Mouse (Mus musculus): ENCODE data around the gene Gipc3. TPM values are rescaled to one million over a fixed set of nuclear protein-coding genes. Genes with fewer than 3 reads are reported as not detected.
A peak's percentile ranks its signal among the peaks of the same experiment; 100 is the strongest.

The Gipc3 gene
- total RNA-seq (2021) (1 to 10 TPM; 5.5 to 6.4 TPM), polyA plus RNA-seq (2012; rRNA removed) (4.7 and 4.8 TPM in 2 replicates)
- long read RNA-seq = 0 reads

- DNase-seq = peak; percentile 69 to 70
- Histone ChIP-seq H3K4me3 (peak within 1 kb of the TSS; percentile 61), H3K9ac (ENCODE audit: low read depth, low read length) (peak within 1 kb of the TSS; percentile 91), H3K4me1 (ENCODE audit: control insufficient read depth, insufficient read depth, low read length) (peaks cover 7% of the 10 kb centered on the region), H3K36me3 (ENCODE audit: control insufficient read depth, insufficient read depth, low read length) (no peaks in the 10 kb centered on the region), H3K27ac (peak within 1 kb of the TSS; percentile 71), H3K79me2 (replicated peaks; ENCODE audit: control insufficient read depth, insufficient read depth, low read length) (no peaks in the 10 kb centered on the region; the same call in 1 of the 2 replicates), H3K27me3 (ENCODE audit: control insufficient read depth, insufficient read depth, low read length) (0 out of 2 replicates have a peak, but pooled peaks cover 2% of the 10 kb centered on the region)
- TF ChIP-seq CTCF (IDR thresholded peaks at IDR 0.05) (no peak), EP300 (IDR thresholded peaks at IDR 0.05; ENCODE audit: insufficient read depth, low read depth, low read length) (no peak), POLR2A (IDR thresholded peaks at IDR 0.05; ENCODE audit: insufficient read depth, low read depth, low read length) (no peak)
- intact Hi-C loops (cut with DNase I) = loop anchor here (2.0 kb wide), 1 partner anchor 54 kb away; no protein-coding TSS in a partner anchor
- 5% methylated on average over 66 of the region's 67 CpGs for WGBS
Observed at GRCm38 (mm10) chr10:81342686-81343505, at the start of gene Gipc3. Gene Gipc3, minus strand, starts transcription at chr10:81343266.

DNA sequence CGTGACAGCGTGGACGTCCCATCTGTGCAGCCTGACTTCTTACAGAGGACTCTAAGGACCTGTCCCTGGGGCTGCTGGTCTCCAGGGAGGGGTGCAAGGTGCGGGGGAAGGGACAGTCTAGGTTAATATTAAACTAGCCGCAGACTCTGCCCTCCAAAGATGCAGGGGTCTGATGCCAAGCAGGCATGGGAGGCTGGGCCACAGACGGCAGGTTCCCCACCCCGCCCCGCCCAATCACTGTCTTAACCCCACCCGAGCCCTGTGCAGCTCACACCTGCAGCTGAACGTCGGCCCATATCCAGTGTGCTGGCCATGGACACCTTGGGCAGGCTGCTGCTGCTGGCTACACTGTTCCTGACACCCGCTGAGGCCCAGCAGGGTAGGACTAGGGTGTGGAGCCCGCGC lies 49.7 kb upstream of the Gipc3 start, which contains the start of gene Smim24:
Smim24 (plus strand) TSS at position 271 of the 405 bp plus-strand sequence.
- Histone ChIP-seq H3K4me1 (ENCODE audit: control insufficient read depth, insufficient read depth, low read length) (peaks cover 5% of the 10 kb centered on the region), H3K27ac (peak within 1 kb of the TSS; percentile 64)
- intact Hi-C loops (cut with DNase I) = no loop called here

DNA sequence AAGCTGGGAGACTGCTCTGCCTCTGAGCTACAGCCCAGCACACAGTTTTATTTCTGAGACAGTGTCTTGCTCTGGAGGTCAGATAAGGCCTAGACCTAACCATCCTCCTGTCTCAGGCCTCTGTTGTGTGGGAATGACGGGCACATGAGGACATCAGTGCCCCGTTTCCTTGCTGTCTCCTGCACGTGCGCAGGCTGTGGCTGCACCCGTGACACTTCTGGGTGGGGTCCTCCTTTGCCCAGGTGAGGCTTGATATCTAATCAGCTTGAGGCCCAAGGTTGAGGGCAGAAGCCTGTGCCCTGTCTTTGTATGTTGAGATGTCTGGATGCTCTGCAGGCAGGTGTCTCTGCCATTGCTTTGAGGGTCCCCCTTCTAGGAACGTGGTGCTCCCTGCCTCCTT lies 49.2 kb upstream of the Gipc3 start:
- no peak overlapping the region for H3K4me3 ChIP-seq
- DNase-seq = no peak
- WGBS = 85% methylated on average over 6 of the region's 6 CpGs
- no peak overlapping the region for H3K27ac ChIP-seq
- H3K27me3 ChIP-seq (ENCODE audit: control insufficient read depth, insufficient read depth, low read length) = no peaks in the 10 kb centered on the region
- H3K4me1 ChIP-seq (ENCODE audit: control insufficient read depth, insufficient read depth, low read length) = peaks cover 5% of the 10 kb centered on the region
- H3K9ac ChIP-seq (ENCODE audit: low read depth, low read length) = no peak overlapping the region
- no peak for TF ChIP-seq CTCF (IDR thresholded peaks at IDR 0.05)
- TF ChIP-seq EP300 (IDR thresholded peaks at IDR 0.05; ENCODE audit: insufficient read depth, low read depth, low read length) = no peak
- no peak for TF ChIP-seq POLR2A (IDR thresholded peaks at IDR 0.05; ENCODE audit: insufficient read depth, low read depth, low read length)
- no peaks in the 10 kb centered on the region for H3K36me3 ChIP-seq (ENCODE audit: control insufficient read depth, insufficient read depth, low read length)
- no peaks in the 10 kb centered on the region for H3K79me2 ChIP-seq (replicated peaks; ENCODE audit: control insufficient read depth, insufficient read depth, low read length)
- intact Hi-C loops (cut with DNase I) = no loop called here

More for the DNA sequence above, 49.7 kb upstream of the Gipc3 start, which contains the start of gene Smim24:
- Histone ChIP-seq H3K9ac (ENCODE audit: low read depth, low read length) (peak within 1 kb of the TSS; percentile 53), H3K27me3 (ENCODE audit: control insufficient read depth, insufficient read depth, low read length) (no peaks in the 10 kb centered on the region), H3K4me3 (peak within 1 kb of the TSS; percentile 33), H3K79me2 (replicated peaks; ENCODE audit: control insufficient read depth, insufficient read depth, low read length) (no peaks in the 10 kb centered on the region), H3K36me3 (ENCODE audit: control insufficient read depth, insufficient read depth, low read length) (no peaks in the 10 kb centered on the region)
- WGBS = 57% methylated on average over 14 of the region's 14 CpGs
- no peak for DNase-seq
- TF ChIP-seq POLR2A (IDR thresholded peaks at IDR 0.05; ENCODE audit: insufficient read depth, low read depth, low read length) (no peak), EP300 (IDR thresholded peaks at IDR 0.05; ENCODE audit: insufficient read depth, low read depth, low read length) (no peak), CTCF (IDR thresholded peaks at IDR 0.05) (no peak)

- no peak overlapping the region for H3K27ac ChIP-seq
- H3K27me3 ChIP-seq (ENCODE audit: control insufficient read depth, insufficient read depth, low read length) = no peaks in the 10 kb centered on the region
- DNase-seq = no peak
- no peak for TF ChIP-seq CTCF (IDR thresholded peaks at IDR 0.05)
- TF ChIP-seq POLR2A (IDR thresholded peaks at IDR 0.05; ENCODE audit: insufficient read depth, low read depth, low read length) = no peak
- TF ChIP-seq EP300 (IDR thresholded peaks at IDR 0.05; ENCODE audit: insufficient read depth, low read depth, low read length) = no peak
- no peak overlapping the region for H3K4me3 ChIP-seq
- intact Hi-C loops (cut with DNase I) = loop anchor here (2.0 kb wide), 1 partner anchor 14 kb away; no protein-coding TSS in a partner anchor
- 87% methylated on average over 13 of the region's 13 CpGs for WGBS
- H3K4me1 ChIP-seq (ENCODE audit: control insufficient read depth, insufficient read depth, low read length) = peaks cover 5% of the 10 kb centered on the region
- H3K36me3 ChIP-seq (ENCODE audit: control insufficient read depth, insufficient read depth, low read length) = no peaks in the 10 kb centered on the region
- no peaks in the 10 kb centered on the region; the same call in 1 of the 2 replicates for H3K79me2 ChIP-seq (replicated peaks; ENCODE audit: control insufficient read depth, insufficient read depth, low read length)
- no peak overlapping the region for H3K9ac ChIP-seq (ENCODE audit: low read depth, low read length)
Observed at GRCm38 (mm10) chr10:81390678-81390965, 47.6 kb upstream of the Gipc3 start.

DNA sequence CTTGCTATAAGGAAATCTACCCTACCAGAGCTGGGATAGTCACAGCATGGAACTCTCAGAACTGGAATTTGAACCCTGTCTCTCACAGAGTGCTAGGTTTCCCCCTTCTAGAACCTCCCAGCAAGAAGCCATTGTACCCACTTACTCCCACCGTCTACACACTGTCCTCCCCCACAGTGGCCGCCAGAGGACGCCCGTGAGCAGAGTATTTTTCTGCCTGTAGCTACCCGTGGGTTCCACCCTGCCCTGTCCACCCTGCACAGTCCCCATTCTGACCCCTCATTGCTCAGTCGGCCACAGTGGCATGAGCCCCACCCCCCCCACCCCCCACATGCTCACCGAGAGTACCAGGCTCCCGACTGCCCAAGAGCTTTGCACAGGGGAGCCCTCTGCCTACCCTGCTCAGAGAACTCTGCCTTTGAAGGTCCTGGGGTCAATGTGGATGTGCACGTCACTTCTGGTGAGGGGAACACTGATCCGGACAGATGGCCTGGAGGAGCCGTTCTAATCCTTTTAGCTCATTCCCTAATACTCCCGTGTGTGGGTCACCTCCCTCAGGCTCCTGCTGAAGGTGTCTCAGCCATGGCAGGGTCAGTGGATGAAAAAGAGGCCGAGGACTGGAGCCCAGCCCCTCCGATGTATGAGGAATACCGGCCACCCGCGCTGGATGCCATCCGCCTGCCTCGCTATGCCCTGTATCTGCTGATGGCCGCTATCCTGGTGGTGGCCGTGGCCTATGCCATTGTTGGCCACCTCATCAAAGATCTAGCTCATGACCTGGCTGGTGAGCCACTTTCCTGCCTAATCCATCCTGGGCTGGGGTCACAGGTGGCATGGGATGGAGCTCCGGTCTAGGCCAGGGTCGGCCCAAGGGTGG lies 47.0 kb upstream of the Gipc3 start:
- DNase-seq = peak; percentile 76 to 86
- H3K36me3 ChIP-seq (ENCODE audit: control insufficient read depth, insufficient read depth, low read length) = no peaks in the 10 kb centered on the region
- intact Hi-C loops (cut with DNase I) = loop anchor here (1.0 to 2.0 kb wide), 2 partner anchors 15 to 60 kb away; no protein-coding TSS in a partner anchor
- 56% methylated on average over 23 of the region's 23 CpGs for WGBS
- TF ChIP-seq CTCF (IDR thresholded peaks at IDR 0.05) = peak; percentile 96
- no peak for TF ChIP-seq POLR2A (IDR thresholded peaks at IDR 0.05; ENCODE audit: insufficient read depth, low read depth, low read length)
- peak; percentile 67; the same call in 1 of the 2 replicates for TF ChIP-seq EP300 (IDR thresholded peaks at IDR 0.05; ENCODE audit: insufficient read depth, low read depth, low read length)
- no peak overlapping the region for H3K4me3 ChIP-seq
- peaks cover 5% of the 10 kb centered on the region for H3K4me1 ChIP-seq (ENCODE audit: control insufficient read depth, insufficient read depth, low read length)
- H3K9ac ChIP-seq (ENCODE audit: low read depth, low read length) = no peak overlapping the region
- peak overlapping the region; percentile 6; the same call in 1 of the 2 replicates for H3K27ac ChIP-seq
- no peaks in the 10 kb centered on the region for H3K27me3 ChIP-seq (ENCODE audit: control insufficient read depth, insufficient read depth, low read length)
- H3K79me2 ChIP-seq (replicated peaks; ENCODE audit: control insufficient read depth, insufficient read depth, low read length) = no peaks in the 10 kb centered on the region; the same call in 1 of the 2 replicates
